Mouse (Mus musculus) neutrophil, adult 59 days (primary cell): ENCODE data around the gene Lgals1. TPM values are rescaled to one million over a fixed set of nuclear protein-coding genes. Genes with fewer than 3 reads are reported as not detected.

Source experiments
- total RNA-seq, 2 experiments: library from RNA; stranded (reverse); gene quantifications; 1 replicate in 1 of 2; 2 replicates in 1 of 2; pipeline ENCODE4 v1.2.4; 2023

The Lgals1 gene
- 100 to 1,000 TPM; 190 to 293 TPM for total RNA-seq

GRCm38 (mm10) chr15:78926021-78926919 is at the start of gene Lgals1:
Gene Lgals1, plus strand, starts transcription at chr15:78926725.

GRCm38 (mm10) chr15:78876991-78877809 is 49.3 kb upstream of the Lgals1 start, which contains the start of gene Gga1:
Gene Gga1, plus strand, starts transcription at chr15:78877190.

DNA sequence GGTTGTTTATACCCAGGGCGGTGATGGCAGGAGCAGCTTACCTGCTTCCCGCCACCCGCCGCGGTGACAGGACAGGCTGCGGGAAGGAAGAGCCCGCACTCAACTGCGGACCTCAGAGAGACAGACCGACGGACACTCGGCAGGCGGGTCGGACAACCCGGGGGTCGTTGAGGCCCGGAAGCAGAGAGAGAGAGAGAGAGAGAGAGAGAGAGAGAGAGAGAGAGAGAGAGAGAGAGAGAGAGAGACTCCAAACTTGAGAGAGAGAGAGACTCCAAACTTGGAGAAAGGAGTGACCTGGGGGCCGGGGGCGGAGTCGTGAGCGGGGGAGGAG is 27.2 kb upstream of the Lgals1 start, which contains the start of gene Gm49510:
TSS of gene Gm49510 (plus strand) at position 259 of the 331 bp plus-strand sequence.

DNA sequence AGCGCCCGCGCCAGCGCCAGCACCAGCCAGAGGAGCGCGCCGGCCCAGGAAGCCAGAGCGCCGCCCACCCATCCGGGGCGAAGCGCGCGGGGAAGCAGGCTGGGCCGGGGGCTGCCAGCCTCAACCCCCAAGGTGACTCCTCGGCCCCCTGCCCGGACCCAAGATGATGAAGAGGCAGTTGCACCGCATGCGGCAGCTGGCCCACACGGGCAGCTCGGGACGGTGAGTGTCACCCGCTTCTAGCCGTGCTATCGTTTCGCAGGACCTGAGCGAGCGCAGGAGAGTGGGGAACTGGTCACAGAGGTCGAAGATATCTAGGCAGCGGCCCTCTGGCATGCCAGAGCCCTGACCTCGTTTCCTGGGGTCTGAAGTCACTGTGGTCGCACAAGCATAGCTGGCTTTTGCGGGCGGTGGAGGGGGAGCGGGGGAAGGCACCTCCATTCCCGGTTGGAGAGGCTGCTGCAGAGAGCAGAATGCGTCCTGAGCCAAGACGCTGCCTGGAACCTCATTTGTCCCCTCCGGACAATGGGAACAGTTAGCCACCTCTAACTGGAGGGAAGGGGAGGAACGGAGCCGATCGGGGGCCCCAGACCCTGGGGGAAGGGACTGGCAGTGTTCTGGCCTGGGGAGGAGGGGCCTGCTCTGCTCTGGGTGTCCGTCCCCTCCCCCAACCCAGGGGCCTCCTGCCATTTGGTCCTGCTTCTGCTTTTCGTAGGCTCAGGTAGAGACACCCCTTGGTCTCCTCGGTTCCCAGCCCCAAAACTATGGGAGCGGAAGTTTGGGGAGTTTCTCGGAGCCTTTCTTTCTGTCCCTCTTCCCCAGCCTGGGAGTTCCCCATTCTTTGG is 26.6 kb upstream of the Lgals1 start, which contains the start of gene Sh3bp1:
TSS of gene Sh3bp1 (plus strand) at position 29 of the 845 bp plus-strand sequence.

DNA sequence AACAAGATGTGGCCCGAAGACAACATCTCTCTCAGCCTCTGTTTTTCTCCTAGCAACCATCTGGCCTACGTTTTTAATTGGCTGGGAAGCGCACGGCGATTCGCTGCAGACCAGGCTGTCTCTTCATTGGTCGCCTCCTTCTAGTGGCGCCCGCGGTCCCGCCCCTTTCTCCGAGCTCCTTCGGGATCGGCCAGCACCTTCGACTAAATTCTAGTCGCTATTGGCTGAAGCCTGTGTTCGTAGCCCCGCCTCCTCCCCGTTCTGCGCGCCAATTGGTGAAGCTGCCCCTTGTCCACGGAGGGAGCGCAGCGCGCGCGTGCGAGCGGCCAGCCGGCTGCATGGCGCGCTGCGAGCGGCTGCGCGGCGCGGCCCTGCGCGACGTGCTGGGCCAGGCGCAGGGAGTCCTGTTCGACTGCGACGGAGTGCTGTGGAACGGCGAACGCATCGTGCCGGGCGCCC is 12.9 kb upstream of the Lgals1 start, which contains the start of gene Pdxp:
TSS of gene Pdxp (plus strand) at position 288 of the 459 bp plus-strand sequence.

DNA sequence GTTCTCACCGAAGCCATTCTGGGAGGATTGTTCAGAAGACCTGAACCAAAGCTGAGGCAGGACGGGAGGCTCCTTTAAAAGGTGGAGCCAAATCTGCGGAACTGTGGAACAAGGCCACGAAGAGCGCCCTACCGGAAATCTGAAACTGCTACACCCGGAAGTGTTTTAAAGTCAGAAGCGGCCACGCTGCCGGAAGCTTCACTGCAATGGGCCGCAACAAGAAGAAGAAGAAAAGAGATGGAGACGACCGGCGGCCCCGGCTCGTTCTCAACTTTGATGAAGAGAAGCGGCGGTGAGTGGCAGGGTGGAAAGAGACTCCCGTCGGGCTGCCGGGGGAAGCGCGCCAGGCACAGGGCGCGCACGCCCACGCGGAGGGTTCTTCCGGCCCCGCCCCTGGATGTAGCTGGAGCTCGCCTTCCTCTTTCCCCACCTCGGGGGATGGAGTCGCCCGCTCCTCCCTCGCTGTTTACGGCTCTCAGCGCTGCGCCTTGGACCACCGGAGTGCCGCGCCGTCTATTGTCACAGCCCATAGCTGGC is 8.3 kb downstream of the Lgals1 start, which contains the start of gene Nol12:
TSS of gene Nol12 (plus strand) at position 150 of the 537 bp plus-strand sequence.

DNA sequence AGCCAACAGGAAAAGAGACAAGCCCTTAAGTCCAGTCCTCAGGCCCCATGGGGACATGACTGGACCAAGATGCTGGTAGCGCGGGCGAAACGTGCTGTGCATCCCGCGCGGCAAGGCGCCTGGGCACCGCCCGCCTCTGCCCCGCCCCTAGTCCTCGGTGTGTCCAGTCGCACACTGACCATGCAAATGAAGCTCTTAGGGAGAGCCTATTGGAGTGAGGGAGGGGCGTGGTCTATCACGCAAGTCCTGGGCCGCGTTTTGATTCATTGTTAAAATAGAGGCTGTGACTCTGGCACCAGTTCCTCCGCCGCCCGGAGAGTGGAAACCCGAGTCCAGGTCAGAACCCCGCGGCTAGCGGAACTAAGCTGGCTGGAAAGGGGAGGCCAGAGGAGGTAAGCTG is 21.1 kb downstream of the Lgals1 start, which contains the start of gene Triobp:
TSS of gene Triobp (plus strand) at position 68 of the 400 bp plus-strand sequence.

Other genes starting within 250 kb of the Lgals1 start
- gene Elfn2, start 208.0 kb upstream of the Lgals1 start, total RNA-seq: under 1 TPM; 0.09 to 0.40 TPM
- 10 to 100 TPM; 13.8 to 19.1 TPM for gene Mfng, start 153.2 kb upstream of the Lgals1 start, total RNA-seq
- 10 to 100 TPM; 32.0 to 40.8 TPM for gene Card10, start 123.7 kb upstream of the Lgals1 start, total RNA-seq
- gene Cdc42ep1, start 84.1 kb upstream of the Lgals1 start, total RNA-seq: under 1 TPM in 1 of 2 experiments, not detected in 1; 0.20 TPM
- not detected for gene Lgals2, start 71.2 kb upstream of the Lgals1 start, total RNA-seq
- 10 to 100 TPM; 72.9 to 82.0 TPM for gene Gga1, start 49.5 kb upstream of the Lgals1 start, total RNA-seq
- not detected for gene Gm49510, start 27.1 kb upstream of the Lgals1 start, total RNA-seq
- gene Sh3bp1, start 27.0 kb upstream of the Lgals1 start, total RNA-seq: 10 to 100 TPM; 78.9 to 85.5 TPM
- gene Pdxp, start 12.8 kb upstream of the Lgals1 start, total RNA-seq: 1 to 10 TPM; 1.8 TPM
- gene Nol12, start 8.2 kb downstream of the Lgals1 start, total RNA-seq: 10 to 100 TPM; 16.7 to 22.5 TPM
- 100 to 1,000 TPM; 163 to 195 TPM for gene Triobp, start 21.0 kb downstream of the Lgals1 start, total RNA-seq
- 10 to 100 TPM; 20.2 to 25.9 TPM for gene H1f0, start 101.7 kb downstream of the Lgals1 start, total RNA-seq
- not detected for gene Galr3, start 115.2 kb downstream of the Lgals1 start, total RNA-seq
- 10 to 100 TPM; 17.2 to 18.7 TPM for gene Ankrd54, start 136.2 kb downstream of the Lgals1 start, total RNA-seq
- 10 to 100 TPM; 60.8 to 68.5 TPM for gene Eif3l, start 148.5 kb downstream of the Lgals1 start, total RNA-seq
- gene Micall1, start 182.2 kb downstream of the Lgals1 start, total RNA-seq: 10 to 100 TPM; 13.8 to 14.1 TPM
- 10 to 100 TPM; 23.0 to 24.9 TPM for gene Polr2f, start 214.3 kb downstream of the Lgals1 start, total RNA-seq
- not detected for gene 1700088E04Rik, start 214.5 kb downstream of the Lgals1 start, total RNA-seq
- gene Sox10, start 238.5 kb downstream of the Lgals1 start, total RNA-seq: not detected